Mouse (Mus musculus) ES-Bruce4 (cell line): ENCODE measurements around the gene Pvr.

Source experiments
- CTCF ChIP-seq: IDR thresholded peaks from one replicate; pipeline ENCODE4 v1.8.1; 2011; ENCODE audit warnings: low read depth, low read length
- POLR2A ChIP-seq: IDR thresholded peaks from one replicate; pipeline ENCODE4 v1.8.1; 2011; ENCODE audit warnings: low read length; ENCODE audit not compliant: insufficient read depth

DNA sequence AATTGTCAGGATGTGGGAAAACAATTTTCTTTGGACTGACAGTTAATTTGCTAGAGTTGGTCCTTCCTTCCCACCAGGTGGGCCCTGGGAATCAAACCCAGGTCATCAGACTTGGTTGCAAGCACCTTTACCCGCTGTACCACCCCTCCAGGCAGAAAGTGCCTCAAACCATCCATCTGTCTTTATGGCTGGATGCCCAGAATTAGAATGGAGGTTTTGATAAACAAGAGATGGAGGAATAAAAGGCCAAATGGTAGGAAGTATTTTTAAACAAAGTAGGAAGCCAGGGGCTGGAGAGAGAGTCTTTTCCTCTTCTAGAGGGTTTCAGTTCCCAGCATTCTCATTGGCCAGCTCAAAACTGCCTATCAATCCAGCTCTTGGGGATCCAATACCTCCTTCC lies 4.4 kb upstream of the Pvr start:
- TF ChIP-seq CTCF (no peak), POLR2A (no peak)
